Mouse (Mus musculus): ENCODE measurements around the gene Mfng.
A peak's percentile ranks its signal among the peaks of the same experiment; 100 is the strongest.

The Mfng gene

GRCm38 (mm10) chr15:78787287-78787856 lies 14.1 kb upstream of the Mfng start:
- DNase-seq, result peak; percentile 61 to 77

DNA sequence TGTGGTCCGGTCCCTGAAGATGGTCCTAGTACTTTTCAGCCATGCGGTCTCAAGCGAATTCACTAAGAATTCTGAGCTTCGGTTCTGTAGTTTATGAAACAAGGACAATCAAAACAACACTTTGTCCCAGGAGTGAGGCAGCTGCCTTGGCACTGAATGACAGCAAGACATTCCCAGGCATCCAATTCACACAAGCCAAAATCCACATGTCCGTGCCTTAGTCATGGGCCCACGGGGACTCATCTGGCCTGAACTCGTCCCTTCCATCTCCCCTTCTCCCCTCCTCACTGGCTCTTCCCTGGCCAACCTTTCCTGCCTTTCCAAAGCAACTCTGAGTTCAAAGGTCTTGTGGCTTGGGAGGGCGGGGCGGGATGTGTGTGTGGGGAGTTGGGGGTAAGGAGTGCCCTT lies 13.1 kb upstream of the Mfng start:
- DNase-seq, result peak; percentile 53

DNA sequence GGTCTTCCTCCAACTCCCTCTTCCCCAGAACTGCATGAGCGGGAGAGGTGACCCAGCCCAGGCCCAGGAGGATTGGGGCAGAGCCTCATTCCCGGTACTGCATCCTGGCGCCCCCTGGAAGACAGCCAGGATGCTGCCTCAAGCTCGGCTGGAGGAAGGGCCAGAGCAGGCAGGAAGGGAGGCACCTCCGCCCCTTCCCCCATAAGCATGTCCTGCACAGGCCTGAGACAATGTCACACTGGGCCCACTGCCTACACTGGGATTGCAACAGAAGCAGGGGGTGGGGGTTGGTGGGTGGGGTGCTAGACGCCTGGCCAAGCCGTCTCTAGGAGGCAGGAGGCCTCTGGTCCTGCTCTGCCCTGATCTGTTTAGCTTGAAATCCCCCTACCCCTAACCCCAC lies 12.7 kb upstream of the Mfng start:
- DNase-seq, result peak; percentile 85 to 88

DNA sequence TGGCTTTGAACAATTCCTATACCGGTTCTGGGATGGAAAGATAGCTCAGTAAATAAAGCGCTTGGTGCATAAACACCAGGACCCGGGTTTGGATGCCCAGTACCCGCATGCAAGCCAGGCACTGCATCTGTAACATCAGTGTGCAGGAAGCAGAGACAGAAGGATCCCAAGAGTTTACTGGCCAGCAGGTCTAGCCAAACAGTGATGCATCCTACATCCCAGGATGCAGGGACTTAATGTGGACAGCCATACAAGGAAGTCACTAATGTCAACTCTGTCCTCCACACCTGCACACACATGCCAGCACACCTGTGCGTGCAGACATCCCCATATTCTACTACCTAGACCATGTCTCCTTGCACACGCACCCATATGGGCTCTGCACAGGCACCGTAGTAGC lies 12.0 kb upstream of the Mfng start:
- DNase-seq, result no peak

- DNase-seq, result no peak
Measured at GRCm38 (mm10) chr15:78784520-78784919, 11.2 kb upstream of the Mfng start.

DNA sequence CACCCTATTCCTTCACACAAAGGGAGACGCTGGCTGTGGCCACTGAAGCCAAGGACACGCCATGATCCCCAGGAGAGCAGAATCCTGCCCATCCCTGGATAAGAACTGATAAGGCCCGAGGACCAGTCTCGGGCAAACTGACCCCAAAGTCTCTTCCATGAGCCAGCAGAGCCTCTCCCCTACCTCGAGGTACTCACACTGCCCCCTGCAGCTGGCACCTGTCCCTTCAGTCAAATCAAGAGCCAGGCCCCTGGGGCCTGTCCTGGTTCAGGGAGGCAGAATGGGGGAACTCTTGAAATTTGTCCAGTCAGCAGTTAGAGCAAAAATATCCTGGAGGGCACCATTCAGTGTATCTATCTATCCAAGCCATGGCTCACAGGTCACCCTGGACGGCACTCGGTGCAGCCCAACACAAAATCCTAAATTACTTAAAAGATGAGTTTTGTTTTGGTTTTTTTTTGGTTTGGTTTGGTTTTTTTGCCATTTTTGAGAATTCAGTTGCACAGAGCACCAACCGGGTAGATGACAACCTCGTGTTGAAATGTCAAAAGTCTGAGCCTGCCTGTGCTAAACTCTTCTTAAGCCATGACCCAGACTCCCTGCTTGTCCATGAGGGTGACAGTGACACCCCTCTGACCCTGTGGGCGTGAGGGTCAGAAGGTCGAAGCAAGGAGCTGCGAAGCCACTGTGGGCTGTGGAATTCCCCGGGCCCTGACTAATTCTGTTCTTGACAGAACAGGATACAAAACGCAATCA lies 9.3 kb upstream of the Mfng start:
- no peak for DNase-seq

DNA sequence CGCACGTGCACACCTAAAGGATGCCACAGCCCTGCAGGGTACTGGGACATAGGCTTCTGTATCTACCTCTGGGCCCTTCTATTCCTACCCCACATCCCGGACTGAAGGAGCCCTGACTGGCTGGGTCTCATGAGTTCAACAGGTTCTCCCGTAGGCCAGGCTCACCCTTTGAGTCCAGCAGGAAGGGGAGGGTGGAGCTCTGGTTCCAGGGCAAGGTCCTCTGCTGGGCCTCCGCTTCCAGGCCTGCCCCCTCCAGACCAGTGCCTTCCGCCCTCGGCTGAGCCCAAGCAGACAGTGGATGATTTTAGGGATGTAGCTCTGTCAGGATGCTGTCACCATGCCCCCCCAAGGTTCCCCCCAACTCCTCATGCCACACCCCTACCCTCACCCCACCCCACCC lies 7.6 kb upstream of the Mfng start:
- DNase-seq, result peak; percentile 81 to 89

- no peak for DNase-seq
Measured at GRCm38 (mm10) chr15:78780359-78780758, 7.1 kb upstream of the Mfng start.

DNA sequence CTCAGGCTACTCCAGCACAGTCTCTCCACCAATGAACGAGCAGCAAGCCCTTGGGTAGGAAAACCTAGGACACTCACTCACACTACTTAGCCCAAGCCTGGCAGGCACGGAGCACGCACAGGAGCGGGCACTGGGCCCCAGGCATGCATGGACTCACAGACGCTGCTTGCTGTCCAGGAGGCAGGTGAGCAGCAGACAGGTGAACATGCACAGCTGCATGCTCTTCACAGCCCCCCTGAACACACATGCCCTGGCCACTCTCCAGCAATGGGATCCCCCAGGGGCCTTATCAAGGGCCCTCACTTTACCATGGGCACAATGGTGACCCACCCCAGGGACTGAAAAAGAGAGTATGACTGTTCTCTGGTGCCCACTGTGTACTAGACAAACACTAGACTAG lies 6.4 kb upstream of the Mfng start:
- DNase-seq, result no peak

- peak in 1 of 2 experiments; percentile 60 for DNase-seq
Measured at GRCm38 (mm10) chr15:78779253-78779652, 6.0 kb upstream of the Mfng start.

DNA sequence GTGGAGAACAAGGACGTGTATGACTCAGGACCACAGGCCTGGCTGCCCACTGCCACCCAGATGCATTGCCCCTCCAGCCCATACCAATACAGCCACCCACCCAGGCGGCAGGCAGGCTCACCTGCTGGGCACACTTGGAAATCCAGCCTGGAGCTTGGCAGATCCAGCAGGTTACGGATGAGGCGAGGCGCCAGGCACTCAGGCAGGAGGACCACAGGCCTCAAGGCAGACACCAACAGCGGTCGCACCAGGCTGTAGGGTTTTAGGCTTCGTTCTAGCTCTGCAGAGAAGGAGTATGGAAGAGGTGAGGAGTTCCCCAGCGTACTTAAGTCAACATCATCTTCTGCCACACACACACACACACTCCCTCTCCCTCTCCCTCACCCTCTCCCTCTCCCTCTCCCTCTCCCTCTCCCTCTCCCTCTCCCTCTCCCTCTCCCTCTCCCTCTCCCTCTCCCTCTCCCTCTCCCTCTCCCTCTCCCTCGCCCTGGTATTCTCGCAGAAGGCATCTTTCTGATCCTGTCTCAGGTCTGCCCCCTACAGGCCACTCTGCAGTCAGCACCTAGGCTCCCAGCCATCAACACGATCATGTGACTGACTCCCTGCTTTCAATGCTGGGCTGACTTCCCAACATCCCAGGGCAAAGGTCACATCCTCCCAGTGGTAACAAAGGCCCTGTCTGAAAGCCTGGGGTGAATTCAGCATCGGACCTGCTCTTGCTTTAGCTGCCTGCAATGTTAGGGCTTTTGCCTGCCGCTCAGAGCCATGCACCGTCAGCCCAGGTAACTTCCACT lies 5.0 kb upstream of the Mfng start:
- DNase-seq, result peak; percentile 96 to 97

GRCm38 (mm10) chr15:78772856-78773255 lies 419 bp downstream of the Mfng start:
- DNase-seq, result no peak

- peak; percentile 55 to 60 for DNase-seq
Measured at GRCm38 (mm10) chr15:78772368-78772763, 909 bp downstream of the Mfng start.

GRCm38 (mm10) chr15:78771531-78772367 lies 1.5 kb downstream of the Mfng start:
- DNase-seq, result peak; percentile 70 to 76

DNA sequence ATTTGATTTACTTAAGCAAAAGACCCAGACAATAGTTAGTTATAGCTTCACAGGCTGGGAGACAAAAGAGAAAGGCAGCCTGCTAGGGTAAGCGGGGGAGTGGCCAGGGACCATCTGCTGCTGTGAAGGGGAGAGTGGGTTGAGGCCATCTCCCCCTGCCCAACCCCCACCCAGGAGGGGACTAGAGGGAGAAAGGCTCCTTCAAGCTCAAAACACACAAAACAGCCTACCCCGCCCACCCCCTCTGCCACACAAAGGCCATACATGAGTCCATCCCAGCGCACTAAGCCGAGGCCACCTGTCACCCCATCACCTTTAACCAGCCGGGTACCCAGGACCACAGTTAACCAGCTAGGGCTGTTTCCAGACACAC lies 2.3 kb downstream of the Mfng start:
- no peak for DNase-seq

- DNase-seq, result no peak
Measured at GRCm38 (mm10) chr15:78770234-78770982, 2.9 kb downstream of the Mfng start.

- DNase-seq, result no peak
Measured at GRCm38 (mm10) chr15:78769064-78769463, 4.2 kb downstream of the Mfng start.

DNA sequence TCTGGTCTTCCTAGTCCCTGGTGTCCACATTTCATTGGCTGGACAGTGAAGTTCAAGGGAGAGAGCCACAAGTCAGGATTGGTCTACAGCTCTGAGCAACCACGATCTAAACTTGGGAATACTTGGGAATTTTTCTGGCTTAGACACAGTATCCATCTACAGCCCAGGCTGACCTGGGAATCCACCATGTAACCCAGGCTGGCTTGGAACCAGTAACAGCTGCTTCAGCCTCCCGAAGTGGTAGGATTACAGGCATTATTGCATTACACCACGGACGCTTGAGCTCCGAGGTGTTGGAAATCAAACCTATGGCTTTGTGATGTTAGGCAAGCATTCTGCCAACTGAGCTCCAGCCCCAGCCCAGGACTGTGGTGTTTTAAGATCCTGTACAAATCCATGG lies 9.6 kb downstream of the Mfng start:
- no peak for DNase-seq

GRCm38 (mm10) chr15:78763210-78763609 lies 10.1 kb downstream of the Mfng start:
- no peak for DNase-seq

GRCm38 (mm10) chr15:78761112-78761511 lies 12.2 kb downstream of the Mfng start:
- no peak for DNase-seq

- no peak for DNase-seq
Measured at GRCm38 (mm10) chr15:78758132-78758531, 15.1 kb downstream of the Mfng start.
